Mouse (Mus musculus): ENCODE measurements around the gene Selenbp1. TPM values are rescaled to one million over a fixed set of nuclear protein-coding genes. Genes with fewer than 3 reads are reported as not detected.

Gene Selenbp1
- total and polyA plus RNA-seq, 3 experiments = 0.25 TPM; not detected in 2

- no peak overlapping the region for H3K4me2 ChIP-seq (ENCODE audit: insufficient read depth, low read depth, poor library complexity, severe bottlenecking)
- in situ Hi-C loops (cut with MboI; ENCODE audit: low pct_ligation_motif_present, low pct_unique_long_range_greater_than_20kb, low sequenced_read_pairs) (no loop called here), dilution Hi-C loops (cut with MboI; ENCODE audit: extremely low pct_ligation_motif_present, extremely low pct_unique_long_range_greater_than_20kb, low sequenced_read_pairs) (no loop called here)
- TF ChIP-seq KAT2A (IDR thresholded peaks at IDR 0.05; ENCODE audit: insufficient replicate concordance, low read length) (no peak), HCFC1 (IDR thresholded peaks at IDR 0.05; ENCODE audit: low read depth, low read length) (no peak), GABPA (IDR thresholded peaks at IDR 0.05; ENCODE audit: insufficient replicate concordance, low read depth, low read length) (no peak), POLR2A (IDR thresholded peaks at IDR 0.05; ENCODE audit: low read depth, low read length) (no peak), JUN (IDR thresholded peaks at IDR 0.05; ENCODE audit: insufficient read depth, low read depth, low read length) (no peak), SIN3A (IDR thresholded peaks at IDR 0.05; ENCODE audit: low read length) (no peak), BHLHE40 (IDR thresholded peaks at IDR 0.05; ENCODE audit: low read depth, low read length) (no peak), MAZ (IDR thresholded peaks at IDR 0.05; ENCODE audit: low read depth, low read length) (no peak), USF2 (conservative IDR thresholded peaks at IDR 0.05; ENCODE audit: low read depth, low read length) (no peak), SMC3 (IDR thresholded peaks at IDR 0.05; ENCODE audit: low read depth, low read length) (no peak), JUND (conservative IDR thresholded peaks at IDR 0.05; ENCODE audit: low read depth, low read length) (no peak)
- no peaks in the 10 kb centered on the region for H3K36me3 ChIP-seq (replicated peaks in 1 of 2; ENCODE audit: control insufficient read depth in 1 of 2, insufficient read depth in 1 of 2, low read length in 1 of 2)
- H3K9me3 ChIP-seq (replicated peaks; ENCODE audit: low read length) = no peaks in the 10 kb centered on the region
- H3K79me2 ChIP-seq (replicated peaks; ENCODE audit: control insufficient read depth, extremely low read depth, insufficient read depth, poor library complexity, severe bottlenecking) = no peaks in the 10 kb centered on the region
- H3K27ac ChIP-seq (ENCODE audit: insufficient read depth, low read depth) = no peak overlapping the region
- no peak overlapping the region for H3K4me3 ChIP-seq (replicated peaks in 1 of 3; ENCODE audit: low read depth in 2 of 3, low read length in 2 of 3, poor library complexity in 1 of 3)
- H3K27me3 ChIP-seq (replicated peaks) = no peaks in the 10 kb centered on the region
- 0 out of 4 replicates have a peak, but pooled peaks cover 0 to 4% of the 10 kb centered on the region in 2 experiments for H3K4me1 ChIP-seq (ENCODE audit: control insufficient read depth in 1 of 2, insufficient read depth in 2 of 2)
- no peak overlapping the region for H3K9ac ChIP-seq (ENCODE audit: insufficient read depth, low read depth)
- no peak for DNase-seq (ENCODE audit: extremely low read depth)
Observed at GRCm38 (mm10) chr3:94906482-94906881, 26.4 kb upstream of the Selenbp1 start.

GRCm38 (mm10) chr3:94911050-94911693, 21.7 kb upstream of the Selenbp1 start:
- no peak overlapping the region for H3K9ac ChIP-seq (ENCODE audit: insufficient read depth, low read depth)
- H3K27me3 ChIP-seq (replicated peaks) = no peaks in the 10 kb centered on the region
- no peak for DNase-seq (ENCODE audit: extremely low read depth)
- no peak for TF ChIP-seq KAT2A (IDR thresholded peaks at IDR 0.05; ENCODE audit: insufficient replicate concordance, low read length)
- no peak for TF ChIP-seq ZC3H11A (IDR thresholded peaks at IDR 0.05; ENCODE audit: low read depth, low read length)
- no peak for TF ChIP-seq MEF2A (IDR thresholded peaks at IDR 0.05; ENCODE audit: borderline replicate concordance, low read depth, low read length)
- no peak for TF ChIP-seq JUND (conservative IDR thresholded peaks at IDR 0.05; ENCODE audit: low read depth, low read length)
- TF ChIP-seq JUN (IDR thresholded peaks at IDR 0.05; ENCODE audit: insufficient read depth, low read depth, low read length) = no peak
- TF ChIP-seq SMC3 (IDR thresholded peaks at IDR 0.05; ENCODE audit: low read depth, low read length) = no peak
- no peak for TF ChIP-seq CTCF (conservative IDR thresholded peaks at IDR 0.05 in 1 of 2, IDR thresholded peaks at IDR 0.05 in 1 of 2; ENCODE audit: low read depth in 2 of 2, low read length in 2 of 2)
- TF ChIP-seq HCFC1 (IDR thresholded peaks at IDR 0.05; ENCODE audit: low read depth, low read length) = no peak
- no peak for TF ChIP-seq NELFE (IDR thresholded peaks at IDR 0.05; ENCODE audit: low read depth, low read length)
- TF ChIP-seq CHD2 (IDR thresholded peaks at IDR 0.05; ENCODE audit: low read length) = no peak
- no peak for TF ChIP-seq RCOR1 (conservative IDR thresholded peaks at IDR 0.05; ENCODE audit: low read depth, low read length)
- TF ChIP-seq CHD1 (IDR thresholded peaks at IDR 0.05; ENCODE audit: low read depth, low read length) = no peak
- TF ChIP-seq USF2 (conservative IDR thresholded peaks at IDR 0.05; ENCODE audit: low read depth, low read length) = no peak
- dilution Hi-C loops (cut with MboI; ENCODE audit: extremely low pct_ligation_motif_present, extremely low pct_unique_long_range_greater_than_20kb, low sequenced_read_pairs) (no loop called here), in situ Hi-C loops (cut with MboI; ENCODE audit: low pct_ligation_motif_present, low pct_unique_long_range_greater_than_20kb, low sequenced_read_pairs) (no loop called here)
- peaks cover 4 to 6% of the 10 kb centered on the region in 2 experiments for H3K4me1 ChIP-seq (ENCODE audit: control insufficient read depth in 1 of 2, insufficient read depth in 2 of 2)
- no peak overlapping the region for H3K4me3 ChIP-seq (replicated peaks in 1 of 3; ENCODE audit: low read depth in 2 of 3, low read length in 2 of 3, poor library complexity in 1 of 3)
- no peaks in the 10 kb centered on the region for H3K9me3 ChIP-seq (replicated peaks; ENCODE audit: low read length)
- H3K36me3 ChIP-seq (replicated peaks in 1 of 2; ENCODE audit: control insufficient read depth in 1 of 2, insufficient read depth in 1 of 2, low read length in 1 of 2) = no peaks in the 10 kb centered on the region
- H3K4me2 ChIP-seq (ENCODE audit: insufficient read depth, low read depth, poor library complexity, severe bottlenecking) = no peak overlapping the region
- no peak overlapping the region for H3K27ac ChIP-seq (ENCODE audit: insufficient read depth, low read depth)
- no peaks in the 10 kb centered on the region for H3K79me2 ChIP-seq (replicated peaks; ENCODE audit: control insufficient read depth, extremely low read depth, insufficient read depth, poor library complexity, severe bottlenecking)

All from CH12.LX (cell line).